Mouse (Mus musculus) splenic B cell, adult 2 months (primary cell): ENCODE results near the gene Idua.

Source experiments
- DNase-seq: peaks from one replicate; pipeline ENCODE4 v3.0.0-alpha.2; 2011; ENCODE audit warnings: low read depth, low spot score
- H3K27me3 ChIP-seq: 2 replicates; pipeline ENCODE4 v1.6.1; 2012; ENCODE audit warnings: mild to moderate bottlenecking, low read length, moderate library complexity, mixed read lengths; ENCODE audit not compliant: control insufficient read depth, poor library complexity, insufficient read depth, severe bottlenecking
- H3K36me3 ChIP-seq: 2 replicates; pipeline ENCODE4 v1.6.1; 2012; ENCODE audit warnings: mild to moderate bottlenecking, low read length, moderate library complexity, mixed read lengths; ENCODE audit not compliant: control insufficient read depth, poor library complexity, insufficient read depth, severe bottlenecking

The Idua gene

DNA sequence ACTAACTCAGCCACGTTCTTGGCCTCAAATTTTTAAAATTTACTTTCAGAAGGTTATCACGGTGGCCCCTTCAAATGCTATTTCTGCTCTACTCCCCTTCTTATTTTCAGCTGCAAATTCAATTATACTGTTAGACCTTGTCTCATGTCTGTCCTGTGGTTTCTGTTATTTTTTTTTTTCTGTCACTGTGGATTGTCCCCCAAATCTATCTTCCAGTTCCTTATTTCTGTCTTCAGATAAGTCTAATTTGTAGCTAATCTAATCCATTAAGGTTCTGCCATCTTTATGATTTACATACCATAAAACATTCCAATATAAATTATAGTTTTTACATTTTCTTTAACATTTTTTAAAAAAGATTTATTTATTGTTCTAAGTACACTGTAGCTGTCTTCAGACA is 7.2 kb downstream of the Idua start:
- H3K36me3 ChIP-seq: no peaks in the 10 kb centered on the region
- no peaks in the 10 kb centered on the region for H3K27me3 ChIP-seq
- no peak for DNase-seq

DNA sequence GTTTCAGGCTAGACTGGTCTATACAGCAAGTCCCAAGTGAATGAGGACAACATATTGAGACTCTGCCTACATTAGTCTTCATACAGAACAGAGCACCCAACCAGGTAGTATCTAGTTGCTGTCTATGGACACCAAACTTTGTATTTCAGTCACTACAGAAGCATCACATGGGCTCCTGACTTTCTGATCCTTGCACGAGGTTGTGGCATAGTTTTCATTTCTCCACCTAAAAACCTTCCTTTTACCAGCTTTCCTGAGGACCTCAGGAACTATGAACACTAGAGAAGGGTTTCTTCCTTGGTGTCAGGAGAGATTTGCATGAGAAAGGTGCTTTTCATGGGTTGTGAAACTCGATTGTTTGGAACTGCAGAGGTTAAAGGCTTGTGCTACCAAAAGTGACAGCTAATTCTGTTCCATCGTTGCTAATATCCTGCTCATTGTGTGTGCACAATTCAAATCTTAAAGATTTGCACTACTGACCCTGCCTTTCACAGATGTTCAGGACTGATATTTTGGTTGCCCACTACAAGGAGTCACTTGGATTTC is 8.3 kb downstream of the Idua start:
- Histone ChIP-seq H3K36me3 (no peaks in the 10 kb centered on the region), H3K27me3 (no peaks in the 10 kb centered on the region)
- no peak for DNase-seq

DNA sequence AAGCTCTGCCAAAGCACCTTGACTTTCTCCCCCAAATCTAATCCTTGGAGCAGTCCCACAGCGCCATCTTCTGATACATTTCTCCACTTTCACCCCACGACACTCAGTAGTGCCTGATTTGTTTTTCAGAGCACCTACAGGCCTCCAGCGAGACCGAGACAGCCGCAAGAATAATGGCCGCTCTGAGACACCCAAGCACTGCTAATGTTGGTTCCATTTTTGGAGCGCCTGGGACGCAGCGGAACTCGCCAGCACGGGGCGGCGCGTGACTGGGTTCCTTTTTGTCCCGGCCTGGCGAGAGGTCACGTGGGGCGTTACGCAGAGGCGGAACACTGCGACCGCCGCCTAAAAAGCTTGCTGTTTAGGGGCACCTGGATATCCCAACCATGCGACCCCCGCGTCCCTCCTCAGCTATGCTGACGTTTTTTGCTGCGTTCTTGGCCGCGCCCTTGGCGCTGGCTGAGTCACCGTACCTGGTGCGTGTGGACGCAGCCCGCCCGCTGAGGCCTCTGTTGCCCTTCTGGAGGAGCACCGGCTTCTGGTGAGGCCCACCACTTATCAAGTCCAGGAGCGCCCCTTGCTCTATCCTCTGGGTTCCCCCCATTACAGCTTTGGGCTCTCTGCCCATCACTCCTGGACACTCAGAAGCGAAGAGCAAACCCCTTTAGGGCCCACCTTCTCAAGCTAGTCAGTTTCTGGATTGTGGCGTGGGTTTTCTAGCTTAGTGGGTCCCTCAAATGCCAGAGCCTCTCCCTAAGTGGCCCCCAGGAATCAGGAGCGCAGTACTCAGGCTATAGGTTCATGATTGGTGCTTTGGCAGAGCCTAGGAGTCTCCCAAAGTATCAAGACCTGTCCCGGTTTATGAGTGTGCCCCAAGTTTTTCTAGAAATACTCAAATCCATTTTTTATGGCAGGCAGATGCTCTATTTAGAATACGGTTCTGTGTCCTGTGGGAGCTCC is 9.1 kb downstream of the Idua start, which contains the start of gene Dgkq:
TSS of gene Dgkq (minus strand) at position 696 of the 960 bp plus-strand sequence.
- no peaks in the 10 kb centered on the region for H3K27me3 ChIP-seq
- no peaks in the 10 kb centered on the region for H3K36me3 ChIP-seq
- peak; percentile 94 for DNase-seq

DNA sequence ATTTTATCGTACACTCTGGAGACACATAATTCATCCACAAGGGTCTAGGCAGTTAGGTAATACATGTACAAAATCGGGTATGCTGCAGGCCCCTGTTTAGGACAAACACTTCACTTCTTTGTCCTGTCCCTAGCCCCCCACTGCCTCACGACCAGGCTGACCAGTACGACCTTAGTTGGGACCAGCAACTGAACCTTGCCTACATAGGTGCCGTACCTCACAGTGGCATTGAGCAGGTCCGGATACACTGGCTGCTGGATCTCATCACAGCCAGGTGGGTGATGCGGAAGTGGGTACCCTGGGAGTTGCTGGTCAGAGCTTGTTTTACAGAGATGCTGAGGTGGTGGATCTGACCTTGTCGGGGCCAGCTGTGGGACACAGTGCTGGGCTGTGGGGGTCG is 9.9 kb downstream of the Idua start:
- DNase-seq: no peak
- Histone ChIP-seq H3K27me3 (no peaks in the 10 kb centered on the region), H3K36me3 (no peaks in the 10 kb centered on the region)

DNA sequence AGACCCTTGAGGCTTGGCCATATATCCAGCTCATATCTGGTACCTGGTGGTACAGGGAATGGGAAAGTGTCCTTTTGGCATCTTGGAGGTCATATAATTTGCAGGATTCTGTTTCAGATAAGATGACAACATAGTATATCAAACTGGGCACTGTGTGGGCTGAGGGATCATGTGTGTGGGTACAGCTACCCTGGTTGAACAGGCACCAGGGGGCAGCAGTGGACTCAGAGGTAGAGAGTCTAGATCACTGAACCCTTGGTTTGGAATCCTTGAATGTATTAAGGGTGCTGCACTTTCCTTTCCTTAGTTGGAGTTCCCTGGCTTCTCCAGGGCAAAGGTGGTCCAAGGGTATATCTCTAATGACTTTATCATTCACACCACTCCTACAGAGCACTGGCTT is 10.7 kb downstream of the Idua start:
- Histone ChIP-seq H3K27me3 (no peaks in the 10 kb centered on the region), H3K36me3 (no peaks in the 10 kb centered on the region)
- DNase-seq: peak; percentile 70

DNA sequence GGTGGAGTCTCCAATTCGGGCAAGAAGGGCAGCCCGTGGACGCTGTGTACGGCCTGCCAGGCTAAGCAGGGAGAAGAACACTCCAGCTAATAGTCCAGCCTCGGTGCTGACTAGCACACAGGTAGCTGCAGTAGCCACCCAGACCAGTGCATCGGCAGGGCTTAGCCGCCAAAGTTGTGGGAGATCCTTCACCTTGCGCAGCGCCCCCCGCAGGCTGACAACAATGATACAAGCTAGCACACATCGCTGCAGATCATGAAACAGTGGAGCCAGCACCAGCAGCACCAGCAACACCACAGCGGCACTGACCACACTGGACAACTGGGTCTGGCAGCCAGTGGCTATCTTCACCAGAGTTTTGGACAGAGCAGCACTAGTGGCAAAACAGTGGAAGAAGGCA is 11.6 kb downstream of the Idua start:
- no peaks in the 10 kb centered on the region for H3K36me3 ChIP-seq
- no peaks in the 10 kb centered on the region for H3K27me3 ChIP-seq
- no peak for DNase-seq

DNA sequence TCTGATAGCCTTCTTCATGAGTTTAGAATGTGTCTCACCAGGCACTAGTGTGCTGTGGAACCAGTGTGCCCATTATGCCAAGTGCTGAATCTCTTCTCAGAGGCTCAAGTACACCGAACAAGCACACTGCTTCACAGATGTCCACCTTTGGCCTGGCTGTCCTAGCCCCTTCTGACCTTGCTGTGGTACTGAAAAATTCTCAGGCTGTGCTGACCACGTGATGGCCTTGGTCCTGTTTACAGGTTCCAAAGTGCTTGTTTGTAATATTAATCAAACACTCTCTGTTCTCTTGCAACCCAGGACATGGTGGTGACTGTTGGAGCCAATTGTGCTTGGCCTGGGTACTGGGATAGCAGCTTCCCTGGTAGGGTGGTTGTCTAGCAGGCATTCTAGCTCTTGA is 14.5 kb downstream of the Idua start:
- H3K36me3 ChIP-seq: no peaks in the 10 kb centered on the region
- no peak for DNase-seq
- H3K27me3 ChIP-seq: no peaks in the 10 kb centered on the region

DNA sequence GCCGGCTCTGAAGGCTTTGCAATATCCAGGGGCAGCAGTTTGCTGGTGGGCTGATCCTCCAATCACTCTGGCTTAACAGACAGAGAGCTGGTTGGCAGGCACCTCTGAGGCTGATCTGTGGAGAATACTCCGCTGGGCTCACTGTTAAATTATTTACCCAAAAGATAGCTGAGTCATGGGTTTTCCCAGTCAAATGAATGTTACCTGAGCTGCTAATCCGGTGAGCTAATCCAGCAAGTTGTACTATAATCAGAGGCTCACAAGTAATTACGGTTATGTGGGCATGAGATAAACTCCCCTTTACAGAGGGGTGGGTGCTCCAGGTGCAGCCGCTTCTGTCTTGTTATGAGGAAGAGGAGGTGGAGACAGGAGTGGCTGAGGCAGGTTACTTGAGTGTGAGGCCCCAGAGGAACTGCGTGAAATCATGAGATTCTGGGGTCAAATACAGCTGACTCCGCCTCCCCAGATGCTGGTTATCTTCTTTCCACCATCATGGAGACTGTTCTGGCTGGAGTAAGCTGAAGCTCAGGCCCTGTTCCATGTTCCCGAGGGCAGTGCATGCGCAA is 15.2 kb downstream of the Idua start, which contains the start of gene Slc26a1:
TSS of gene Slc26a1 (minus strand) at position 319 of the 566 bp plus-strand sequence.
- no peak for DNase-seq
- no peaks in the 10 kb centered on the region for H3K36me3 ChIP-seq

DNA sequence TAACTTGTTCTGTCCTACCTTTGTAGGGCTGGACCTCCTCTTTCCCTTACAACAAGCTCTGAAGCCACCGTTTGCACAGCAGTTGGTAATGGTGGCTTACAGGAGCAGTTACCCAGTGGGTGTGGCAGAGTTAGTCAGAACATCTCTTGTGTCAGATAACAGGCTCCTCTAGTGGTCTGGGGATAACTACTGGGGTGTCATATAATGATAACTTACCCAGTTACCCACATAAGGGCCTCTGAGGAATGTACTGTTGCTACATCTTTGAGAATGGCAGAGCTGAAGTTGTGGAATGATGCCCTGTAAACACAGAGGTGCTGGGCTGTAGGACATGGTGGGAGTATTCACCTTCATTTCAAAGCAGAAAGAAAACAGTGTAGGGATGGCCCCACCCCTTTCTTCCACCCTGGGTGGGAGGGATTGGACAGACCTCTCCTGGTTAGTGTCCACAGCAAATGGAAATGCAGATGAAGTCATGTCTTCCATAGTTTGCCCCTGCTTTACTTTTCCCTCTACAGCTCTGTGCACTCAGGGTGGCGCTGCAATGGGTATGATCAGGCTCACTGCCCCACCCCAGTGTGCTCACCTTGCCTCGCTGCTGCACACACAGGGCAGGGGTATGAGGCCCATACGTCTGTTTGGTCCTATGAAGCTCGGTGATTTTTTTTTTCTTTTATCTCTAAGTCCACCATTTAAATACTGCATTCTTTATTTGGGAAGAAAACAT is 16.8 kb downstream of the Idua start:
- H3K36me3 ChIP-seq: no peaks in the 10 kb centered on the region
- H3K27me3 ChIP-seq: no peaks in the 10 kb centered on the region
- no peak for DNase-seq

More for the DNA sequence above, 15.2 kb downstream of the Idua start, which contains the start of gene Slc26a1:
- no peaks in the 10 kb centered on the region for H3K27me3 ChIP-seq

DNA sequence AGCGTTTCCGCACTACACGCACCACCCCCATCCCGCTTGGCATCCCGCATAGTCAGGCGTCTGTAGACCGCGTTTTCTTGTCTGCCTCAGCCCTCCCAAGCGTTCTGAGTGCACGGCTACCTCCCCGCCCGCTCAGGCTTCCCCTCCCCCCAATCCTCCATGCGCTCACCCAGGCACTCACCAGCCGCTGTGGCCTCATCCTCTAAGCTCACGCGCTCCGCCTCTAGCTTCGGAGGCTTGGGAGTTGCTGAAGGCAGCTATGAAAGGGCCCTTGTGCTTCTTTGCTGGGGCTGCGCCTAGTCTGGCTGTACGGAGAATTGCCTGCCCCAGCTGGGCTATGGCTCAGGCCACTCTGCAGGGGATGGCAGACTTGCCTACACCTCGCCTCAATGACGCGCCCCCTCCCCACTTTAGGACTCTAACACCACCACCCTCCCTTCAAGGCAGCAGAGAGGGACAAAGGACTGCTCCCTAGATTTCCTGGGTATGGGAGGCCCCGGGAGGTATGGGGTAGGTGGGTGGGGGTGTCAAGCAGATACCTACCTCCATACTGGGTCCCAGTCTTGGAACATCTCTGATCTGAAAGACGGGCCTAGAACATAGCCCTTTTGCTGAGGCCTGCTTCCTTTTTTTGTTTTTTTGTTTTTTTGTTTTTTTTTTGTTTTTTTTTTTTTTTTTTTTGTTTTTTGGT is 17.6 kb downstream of the Idua start:
- Histone ChIP-seq H3K27me3 (no peaks in the 10 kb centered on the region), H3K36me3 (no peaks in the 10 kb centered on the region)
- no peak for DNase-seq

DNA sequence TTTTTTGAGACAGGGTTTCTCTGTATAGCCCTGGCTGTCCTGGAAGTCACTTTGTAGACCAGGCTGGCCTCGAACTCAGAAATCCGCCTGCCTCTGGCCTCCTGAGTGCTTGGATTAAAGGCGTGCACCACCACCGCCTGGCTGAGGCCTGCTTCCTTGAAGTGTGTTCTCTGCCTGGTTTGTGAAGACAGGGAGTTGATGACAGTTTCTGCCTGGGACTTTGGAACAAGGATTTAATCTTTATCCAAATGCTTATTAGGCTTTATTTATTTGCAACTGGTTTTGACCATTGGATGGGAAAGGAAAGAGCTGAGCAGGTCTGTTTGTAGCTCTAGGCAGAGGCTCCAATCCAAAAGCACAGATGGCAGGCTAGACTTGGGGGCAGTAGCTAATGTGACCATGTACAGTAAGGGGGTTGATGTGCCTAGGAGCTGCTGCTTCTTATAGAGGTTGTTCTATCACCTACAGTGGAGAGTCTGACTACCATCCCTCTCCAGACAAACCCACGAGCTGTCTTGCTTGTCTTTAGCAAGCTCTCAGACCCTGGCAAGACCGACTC is 18.2 kb downstream of the Idua start:
- Histone ChIP-seq H3K27me3 (no peaks in the 10 kb centered on the region), H3K36me3 (no peaks in the 10 kb centered on the region)
- DNase-seq: no peak

DNA sequence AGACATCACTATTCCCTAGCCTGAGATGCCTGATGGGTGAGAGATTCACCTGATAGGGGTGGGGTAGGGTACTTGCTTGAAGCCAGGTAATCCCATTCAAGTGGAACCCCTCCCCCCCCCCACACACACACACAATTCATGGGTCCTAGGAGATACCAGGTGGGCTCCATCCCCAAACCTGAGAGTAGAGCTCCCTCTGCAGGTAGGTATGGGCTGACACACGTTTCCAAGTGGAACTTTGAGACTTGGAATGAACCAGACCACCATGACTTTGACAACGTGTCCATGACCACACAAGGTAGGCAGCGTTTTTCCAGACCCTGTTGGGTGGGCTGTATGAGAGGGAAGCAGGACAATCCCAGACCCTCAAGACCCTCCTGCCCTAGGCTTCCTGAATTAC is 19.8 kb downstream of the Idua start:
- no peaks in the 10 kb centered on the region for H3K27me3 ChIP-seq
- no peaks in the 10 kb centered on the region for H3K36me3 ChIP-seq
- peak; percentile 40 for DNase-seq

DNA sequence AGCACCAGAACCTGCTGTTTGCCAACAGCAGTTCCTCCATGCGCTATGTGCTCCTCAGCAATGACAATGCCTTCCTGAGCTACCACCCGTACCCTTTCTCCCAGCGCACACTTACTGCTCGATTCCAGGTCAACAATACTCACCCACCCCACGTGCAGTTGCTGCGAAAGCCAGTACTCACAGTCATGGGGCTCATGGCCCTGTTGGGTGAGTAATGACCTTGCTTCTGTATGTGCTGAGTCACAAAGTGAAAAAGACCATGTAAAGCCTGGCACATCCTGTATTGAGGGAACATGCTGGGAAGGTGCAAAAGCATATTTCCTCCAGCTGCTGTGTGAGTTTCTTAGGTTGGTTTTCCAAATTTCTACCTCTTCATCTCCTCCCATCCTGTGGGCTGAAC is 20.7 kb downstream of the Idua start:
- DNase-seq: no peak
- no peaks in the 10 kb centered on the region for H3K36me3 ChIP-seq
- H3K27me3 ChIP-seq: no peaks in the 10 kb centered on the region

DNA sequence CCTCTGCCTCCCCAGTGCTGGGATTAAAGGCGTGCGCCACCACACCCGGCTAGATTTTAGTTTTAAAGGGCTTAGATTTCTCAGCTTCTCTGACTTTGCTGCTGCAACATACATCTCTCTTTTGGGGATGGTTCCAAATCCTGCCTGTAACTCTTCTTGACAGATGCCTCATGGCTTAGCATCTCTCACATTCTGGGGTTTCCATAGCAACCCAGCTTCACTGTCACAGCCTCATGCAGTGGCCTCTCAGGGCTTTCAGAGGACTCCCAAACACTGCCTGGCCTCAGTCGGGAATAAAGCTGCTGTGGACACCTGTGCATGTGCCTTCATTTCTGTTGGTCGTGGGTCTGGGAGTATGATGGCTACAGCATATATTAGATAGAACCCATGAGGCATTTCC is 29.0 kb downstream of the Idua start:
- no peak for DNase-seq
- Histone ChIP-seq H3K36me3 (no peaks in the 10 kb centered on the region), H3K27me3 (no peaks in the 10 kb centered on the region)
